In genomic region chr3:79495151-79495550, GRCm38 (mm10) we compare ENCODE assay signal across 15 mouse cellular contexts.
DNase-seq lines count a peak whose midpoint lies in the region; ATAC-seq and TF ChIP-seq lines count a peak whose summit lies in the region.
"Had no signal": no experiment of that assay in that cellular context is flagged by ENCODE, and none has a peak within 500 bp of the region (broad histone marks: within the 10 kb centered on the region; RNA-seq: fewer than 3 reads in every experiment).

No protein-coding gene starts in this region.

- TF ChIP-seq CTCF in gastrocnemius, adult 2 months (IDR thresholded peaks at IDR 0.05), result peak; percentile 62
- peak; percentile 67 for TF ChIP-seq CTCF in midbrain, postnatal 0 days (IDR thresholded peaks at IDR 0.05)
- peak; percentile 45; the same call in 1 of the 2 replicates for TF ChIP-seq CTCF in stomach, postnatal 0 days (IDR thresholded peaks at IDR 0.05; ENCODE audit: low read depth)

- WGBS in midbrain, postnatal 0 days, result 70% methylated on average over 7 of the region's 7 CpGs
- 85% methylated on average over 7 of the region's 7 CpGs for WGBS in midbrain, embryonic 10.5 days
- WGBS in stomach, postnatal 0 days, result 81% methylated on average over 7 of the region's 7 CpGs

- H3K4me3 ChIP-seq in gastrocnemius, adult 2 months, result no peak overlapping the region
- no peak overlapping the region for H3K4me3 ChIP-seq in midbrain, postnatal 0 days (ENCODE audit: low read depth, low read length)
- no peak overlapping the region for H3K4me3 ChIP-seq in midbrain, embryonic 10.5 days
- H3K4me3 ChIP-seq in stomach, postnatal 0 days (ENCODE audit: low read depth, low read length), result no peak overlapping the region
- H3K4me3 ChIP-seq: hindbrain, embryonic 15.5 days; liver, embryonic 13.5 days; midbrain, embryonic 12.5 days; neural tube, embryonic 13.5 days had no signal

- ATAC-seq in midbrain, postnatal 0 days (ENCODE audit: low FRiP score), result no peak
- ATAC-seq in stomach, postnatal 0 days (ENCODE audit: low FRiP score, low TSS enrichment), result no peak

- H3K9ac ChIP-seq in midbrain, postnatal 0 days (replicated peaks; ENCODE audit: low read length, poor library complexity, severe bottlenecking), result no peak overlapping the region
- no peak overlapping the region for H3K9ac ChIP-seq in stomach, postnatal 0 days (ENCODE audit: low read length)
- H3K9ac ChIP-seq: hindbrain, embryonic 15.5 days; liver, embryonic 13.5 days; midbrain, embryonic 12.5 days; neural tube, embryonic 13.5 days had no signal

- no peak overlapping the region for H3K27ac ChIP-seq in gastrocnemius, adult 2 months
- no peak overlapping the region for H3K27ac ChIP-seq in midbrain, postnatal 0 days (ENCODE audit: low read depth, low read length)
- H3K27ac ChIP-seq in midbrain, embryonic 10.5 days (replicated peaks), result no peak overlapping the region
- H3K27ac ChIP-seq in stomach, postnatal 0 days (replicated peaks), result no peak overlapping the region
- H3K27ac ChIP-seq: hindbrain, embryonic 15.5 days; liver, embryonic 13.5 days; midbrain, embryonic 12.5 days; neural tube, embryonic 13.5 days had no signal

- intact Hi-C loops in gastrocnemius, adult 2 months (cut with DNase I), result loop anchor here (2.0 to 5.0 kb wide), 3 partner anchors 208 to 293 kb away; partner anchors contain the start of gene Rapgef2

- no peak for TF ChIP-seq EP300 in stomach, postnatal 0 days (optimal IDR thresholded peaks at IDR 0.05)

- no peaks in the 10 kb centered on the region for H3K9me3 ChIP-seq in midbrain, postnatal 0 days (ENCODE audit: low read length)
- H3K9me3 ChIP-seq in midbrain, embryonic 10.5 days (replicated peaks), result no peaks in the 10 kb centered on the region
- H3K9me3 ChIP-seq in stomach, postnatal 0 days (ENCODE audit: control insufficient read depth, low read length), result no peaks in the 10 kb centered on the region
- H3K9me3 ChIP-seq: hindbrain, embryonic 15.5 days; liver, embryonic 13.5 days; midbrain, embryonic 12.5 days; neural tube, embryonic 13.5 days had no signal

- H3K36me3 ChIP-seq in midbrain, postnatal 0 days (ENCODE audit: insufficient read depth, low read length), result peaks cover 23% of the 10 kb centered on the region
- peaks cover 66% of the 10 kb centered on the region for H3K36me3 ChIP-seq in midbrain, embryonic 10.5 days
- H3K36me3 ChIP-seq in stomach, postnatal 0 days (ENCODE audit: control insufficient read depth, insufficient read depth, low read length), result peaks cover 10% of the 10 kb centered on the region

- no peaks in the 10 kb centered on the region for H3K4me1 ChIP-seq in midbrain, postnatal 0 days (ENCODE audit: insufficient read depth, low read length)
- H3K4me1 ChIP-seq in midbrain, embryonic 10.5 days, result peaks cover 6% of the 10 kb centered on the region; the same call in 1 of the 2 replicates
- no peaks in the 10 kb centered on the region for H3K4me1 ChIP-seq in stomach, postnatal 0 days (replicated peaks; ENCODE audit: control insufficient read depth, insufficient read depth)
- H3K4me1 ChIP-seq: hindbrain, embryonic 15.5 days; liver, embryonic 13.5 days; neural tube, embryonic 13.5 days had no signal

- no peak for DNase-seq in gastrocnemius, adult 2 months
- DNase-seq in gastrocnemius, adult 8-10 months (ENCODE audit: low spot score in 2 of 2), result no peak
- DNase-seq in layer of hippocampus, adult 11-12 months (ENCODE audit: low spot score), result peak; percentile 42
- DNase-seq in layer of hippocampus, adult 9-10 months (ENCODE audit: low spot score), result no peak
- DNase-seq in midbrain, postnatal 0 days (ENCODE audit: low spot score), result peak; percentile 31
- no peak for DNase-seq in midbrain, embryonic 10.5 days (ENCODE audit: low spot score)
- no peak for DNase-seq in stomach, postnatal 0 days (ENCODE audit: low spot score)
- no peak for DNase-seq in retina, embryonic 14.5 days (ENCODE audit: low spot score)
- DNase-seq: embryo, embryonic 11 days; gastrocnemius, postnatal 25 days; kidney, postnatal 36 days; liver, embryonic 13.5 days had no signal

- no peak overlapping the region for H3K4me2 ChIP-seq in midbrain, postnatal 0 days (ENCODE audit: low read depth, low read length, poor library complexity, severe bottlenecking)
- no peak overlapping the region for H3K4me2 ChIP-seq in stomach, postnatal 0 days (replicated peaks; ENCODE audit: low read depth)
- H3K4me2 ChIP-seq: hindbrain, embryonic 15.5 days; liver, embryonic 13.5 days; midbrain, embryonic 12.5 days; neural tube, embryonic 13.5 days had no signal

- no peaks in the 10 kb centered on the region for H3K27me3 ChIP-seq in midbrain, postnatal 0 days (ENCODE audit: insufficient read depth, low read length)
- no peaks in the 10 kb centered on the region for H3K27me3 ChIP-seq in midbrain, embryonic 10.5 days (ENCODE audit: low read depth, poor library complexity, severe bottlenecking)
- H3K27me3 ChIP-seq in stomach, postnatal 0 days (ENCODE audit: control insufficient read depth, insufficient read depth, low read length), result no peaks in the 10 kb centered on the region
- H3K27me3 ChIP-seq: hindbrain, embryonic 15.5 days; liver, embryonic 13.5 days; midbrain, embryonic 12.5 days; neural tube, embryonic 13.5 days had no signal

Comparison
In these comparisons a context has a peak if more than half of its experiments do, and no peak if none do; other contexts are left out.
1. DNase-seq: peak in layer of hippocampus, adult 11-12 months (single experiment) and midbrain, postnatal 0 days (single experiment); none in gastrocnemius, adult 2 months (single experiment), gastrocnemius, adult 8-10 months (0 of 2), layer of hippocampus, adult 9-10 months (single experiment), midbrain, embryonic 10.5 days (single experiment), stomach, postnatal 0 days (single experiment) and retina, embryonic 14.5 days (single experiment).
2. Peak in every context shown above with its lines, with median percentiles within 50 percentile points of each other: CTCF ChIP-seq.